Mouse (Mus musculus) adipocyte (in vitro differentiated cells): ENCODE measurements around the gene Sfn.

Source experiments
- DNase-seq: peaks from one replicate; pipeline ENCODE4 v3.0.0-alpha.2; 2016; ENCODE audit warnings: low spot score

Sfn gene

DNA sequence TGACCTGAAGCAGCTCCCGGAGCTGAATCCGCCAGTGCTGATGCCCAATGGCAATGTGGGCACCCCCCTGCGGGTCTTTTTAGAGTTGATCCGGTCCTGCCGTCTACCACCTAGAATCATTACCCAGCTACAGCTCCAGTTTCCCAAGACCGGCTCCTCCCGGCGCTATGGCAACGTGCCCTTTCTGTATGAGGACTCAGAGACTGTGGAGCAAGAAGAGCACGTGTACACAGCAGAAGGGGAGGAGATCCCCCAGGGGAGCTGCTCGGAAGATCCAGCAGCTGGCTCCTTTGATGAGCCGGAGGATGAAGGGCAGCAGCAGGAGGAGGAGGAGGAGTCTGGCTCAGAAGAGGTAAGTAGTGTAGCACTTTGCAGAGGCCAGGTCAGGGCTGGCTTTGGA, 24.0 kb downstream of the Sfn start:
- DNase-seq: no peak

DNA sequence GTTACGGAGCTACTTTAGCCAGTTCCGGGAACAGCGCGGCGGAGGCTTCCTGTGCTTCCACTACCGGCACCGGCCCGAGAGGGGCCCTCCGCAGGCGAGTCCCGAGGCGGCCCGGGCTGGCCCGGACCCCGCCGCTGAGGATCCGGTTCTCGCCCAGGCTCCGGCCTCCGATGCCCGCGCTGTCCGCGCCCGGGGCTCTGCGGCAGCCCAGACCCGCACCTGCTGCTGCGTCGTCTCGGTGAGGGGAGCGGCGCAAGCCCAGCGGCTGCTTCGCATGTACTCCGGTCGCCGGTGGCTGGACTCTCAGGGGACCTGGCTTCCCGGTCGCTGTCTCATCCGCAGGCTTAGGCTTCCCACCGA, 27.1 kb downstream of the Sfn start:
- no peak for DNase-seq

DNA sequence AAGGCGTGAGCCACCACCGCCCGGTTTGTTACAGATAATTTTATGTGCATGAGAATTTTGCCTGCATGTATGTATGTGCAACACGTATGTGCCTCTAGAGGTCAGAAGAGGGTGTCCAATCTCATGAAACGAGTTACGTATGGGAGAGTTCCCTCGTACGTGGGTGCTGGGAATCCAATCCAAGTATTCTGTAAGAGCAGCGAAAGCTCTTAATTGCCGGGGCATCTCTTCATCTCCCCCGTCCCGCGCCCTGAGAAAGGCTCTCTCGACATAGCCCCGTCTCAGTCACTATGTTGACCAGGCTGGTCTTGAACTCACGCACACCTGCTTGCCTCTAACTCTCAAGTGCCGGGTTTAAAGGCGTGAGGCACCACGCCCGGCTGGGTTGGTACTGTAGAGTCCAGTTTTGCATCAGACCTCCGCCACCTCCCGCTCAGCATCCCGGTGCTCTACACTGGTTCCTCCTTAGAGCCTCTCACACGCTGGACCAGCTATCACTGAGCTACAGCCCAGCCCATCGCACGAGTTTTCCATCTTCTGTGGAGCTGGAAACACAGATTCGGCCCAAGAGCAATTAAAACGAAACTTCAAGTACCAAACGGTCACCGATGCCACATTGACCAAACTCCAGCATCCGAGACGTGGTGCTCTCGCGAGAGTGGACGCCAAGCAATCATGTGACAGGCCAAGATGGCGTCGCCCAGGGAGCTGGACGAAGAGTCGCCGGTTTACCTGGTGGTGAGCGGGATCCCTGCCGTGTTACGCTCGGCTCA, 27.7 kb downstream of the Sfn start, which contains the start of gene Gpatch3:
Gene Gpatch3, plus strand, starts transcription at position 676 of the 773 bp plus-strand sequence.
- DNase-seq: peak; percentile 94

DNA sequence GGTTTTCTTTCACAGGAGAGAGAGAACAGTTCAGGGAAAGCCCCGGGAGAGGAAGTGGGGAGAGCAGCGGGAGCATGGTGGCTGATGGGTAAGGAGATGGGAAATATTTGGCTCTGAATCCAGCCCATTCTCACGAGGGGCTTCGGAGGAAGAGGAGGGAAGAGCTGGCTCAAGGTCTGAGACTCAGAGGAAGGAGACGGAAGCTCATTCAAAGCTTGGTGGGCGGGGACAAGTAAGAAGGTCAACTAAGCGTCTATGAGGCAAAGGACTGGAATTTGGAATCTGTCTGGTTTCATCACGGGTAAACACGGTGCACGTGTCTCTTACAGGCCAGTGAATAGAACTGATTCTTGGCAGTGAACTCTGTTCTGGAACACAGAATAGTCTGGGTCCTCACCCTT, 31.9 kb downstream of the Sfn start:
- peak; percentile 28 for DNase-seq

DNA sequence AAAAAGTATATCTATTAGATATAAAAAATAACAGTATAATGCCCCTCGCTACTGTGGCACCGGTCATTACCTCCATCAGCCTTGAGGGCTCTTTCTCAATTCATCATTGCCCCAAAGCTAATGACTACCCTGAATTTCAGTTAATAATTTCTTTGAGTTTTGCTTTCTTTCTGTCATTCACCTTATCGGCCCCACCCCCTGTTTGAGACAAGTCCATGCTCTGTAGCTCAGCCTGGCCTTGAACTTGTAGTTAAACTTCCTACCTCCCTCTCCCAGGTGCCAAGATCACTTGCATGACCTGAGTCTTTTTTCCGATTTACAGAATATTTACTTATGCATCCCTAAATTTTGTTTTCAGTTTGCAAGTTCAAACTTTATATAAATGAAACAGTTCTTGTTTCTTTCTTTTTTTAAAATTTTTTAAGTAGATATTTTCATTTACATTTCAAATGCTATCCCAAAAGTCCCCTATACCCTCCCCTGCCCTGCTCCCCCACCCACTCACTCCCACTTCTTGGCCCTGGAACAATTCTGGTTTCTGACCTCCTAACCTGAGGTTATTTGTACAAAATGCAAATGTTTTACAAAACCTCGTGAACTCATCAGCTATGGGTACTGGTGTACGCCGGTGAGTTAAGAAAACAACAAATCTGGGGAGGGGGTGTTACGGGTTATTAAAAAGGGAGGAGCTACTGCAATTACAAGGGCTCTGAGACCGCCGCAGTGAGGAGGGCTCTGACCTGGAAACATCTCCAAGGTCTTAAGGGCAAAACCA, 32.5 kb downstream of the Sfn start:
- no peak for DNase-seq

DNA sequence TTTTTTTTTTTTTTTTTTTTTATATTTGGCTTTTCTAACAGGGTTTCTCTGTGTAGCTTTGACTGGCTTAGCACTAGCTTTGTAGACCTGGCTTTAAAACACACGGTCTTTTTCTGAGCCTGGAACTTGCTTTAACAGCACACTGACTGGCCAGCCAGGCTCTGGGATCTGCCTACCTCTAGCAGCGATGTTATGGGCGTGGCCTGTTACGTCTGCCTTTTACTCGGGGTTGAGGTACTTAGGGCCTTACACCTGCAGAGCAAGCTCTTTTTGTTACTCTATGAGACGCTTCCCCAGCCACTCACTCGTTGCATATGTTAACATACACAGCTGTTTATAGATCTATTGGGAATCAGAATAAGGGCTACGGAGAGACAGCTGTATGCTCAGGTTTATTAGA, 34.7 kb downstream of the Sfn start:
- DNase-seq: no peak

DNA sequence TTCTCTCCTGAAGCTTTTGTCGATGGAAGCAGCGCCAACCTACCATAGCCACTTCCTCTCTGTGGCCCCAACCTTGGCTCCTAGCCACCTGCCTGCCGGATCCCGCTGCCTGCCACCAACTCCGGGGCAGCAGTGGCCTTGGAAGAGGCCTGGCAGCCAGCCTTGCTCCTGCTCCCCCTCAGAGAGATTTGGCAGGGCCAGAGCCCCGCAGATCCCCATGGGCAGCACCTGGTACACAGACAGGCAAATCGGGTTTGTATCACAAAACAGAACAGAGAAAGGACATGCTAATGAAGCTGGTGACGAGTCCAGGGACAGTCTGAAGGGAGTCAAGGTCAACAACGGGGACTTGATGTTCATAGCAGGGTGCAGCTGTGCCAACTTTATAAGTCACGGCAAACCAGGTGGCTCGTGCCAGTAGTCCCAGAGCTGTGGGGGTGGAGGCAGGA, 38.8 kb downstream of the Sfn start:
- no peak for DNase-seq

DNA sequence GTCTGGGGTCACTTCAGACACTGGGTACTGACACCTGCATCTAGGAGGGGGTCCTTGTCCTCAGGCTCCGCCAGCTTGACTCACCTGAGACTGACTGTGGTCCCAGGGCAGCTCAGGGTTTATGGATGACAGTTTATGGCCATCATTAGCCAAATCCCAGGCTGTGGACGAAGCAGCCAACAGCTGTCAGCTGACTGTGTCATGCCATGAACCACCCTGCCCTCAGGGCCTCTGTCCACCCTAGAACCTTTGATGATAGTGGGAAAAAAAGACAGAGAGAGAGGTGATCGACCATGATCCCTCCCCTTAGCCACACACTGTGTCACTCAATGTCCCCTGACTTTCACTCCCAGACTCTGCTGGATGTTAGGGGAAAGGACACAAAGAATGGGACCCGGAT, 40.3 kb downstream of the Sfn start:
- no peak for DNase-seq

DNA sequence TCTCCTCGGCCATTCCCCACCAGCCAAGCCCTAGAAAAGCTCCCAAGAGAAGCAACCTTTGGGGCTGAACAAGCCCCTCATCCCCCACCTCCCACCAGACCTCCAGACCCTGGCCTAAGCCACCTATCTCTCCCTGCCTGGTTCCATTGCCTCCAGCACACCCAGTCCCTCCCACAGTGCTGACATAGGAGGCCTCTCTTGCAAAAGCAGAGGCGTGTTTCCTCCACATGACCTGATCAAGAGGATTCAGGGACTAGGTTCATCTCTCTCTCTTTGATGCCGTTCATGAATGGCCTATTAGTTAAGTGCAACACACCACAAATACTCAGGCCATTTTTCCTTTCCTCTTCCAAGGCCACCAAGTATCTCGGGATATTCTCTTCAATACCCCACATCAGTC, 42.1 kb downstream of the Sfn start:
- no peak for DNase-seq

DNA sequence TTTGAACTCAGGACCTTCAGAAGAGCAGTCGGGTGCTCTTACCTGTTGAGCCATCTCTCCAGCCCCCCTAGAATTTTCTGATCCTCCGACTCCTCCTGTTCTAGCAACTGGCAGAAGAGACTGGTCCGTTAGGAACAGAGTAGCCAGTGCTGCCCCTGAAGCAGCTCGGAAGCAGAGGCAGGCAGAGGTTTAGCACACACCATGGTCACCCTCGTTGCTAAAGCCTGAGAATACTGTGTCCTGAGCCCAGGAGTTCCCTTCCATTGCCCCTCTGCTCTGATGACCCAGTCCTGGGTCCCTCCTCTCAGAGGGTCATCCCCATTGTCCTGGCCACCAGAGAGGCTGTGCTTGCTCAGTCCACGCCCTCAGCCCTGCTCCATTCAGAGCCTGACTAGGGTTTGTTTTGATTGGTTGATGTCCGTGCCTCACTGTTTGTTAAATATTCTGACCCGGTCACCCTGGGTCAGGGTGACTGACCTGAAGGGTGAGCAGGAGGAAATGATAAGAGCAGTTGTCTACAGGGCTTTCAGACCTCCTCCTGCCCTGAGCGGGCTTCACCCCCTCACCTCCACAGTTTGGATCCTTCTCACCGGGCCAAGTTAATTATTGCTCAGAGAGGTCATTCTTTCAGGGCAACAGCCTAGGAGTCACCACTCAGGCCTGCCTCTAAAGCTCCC, 44.8 kb downstream of the Sfn start:
- DNase-seq: no peak

DNA sequence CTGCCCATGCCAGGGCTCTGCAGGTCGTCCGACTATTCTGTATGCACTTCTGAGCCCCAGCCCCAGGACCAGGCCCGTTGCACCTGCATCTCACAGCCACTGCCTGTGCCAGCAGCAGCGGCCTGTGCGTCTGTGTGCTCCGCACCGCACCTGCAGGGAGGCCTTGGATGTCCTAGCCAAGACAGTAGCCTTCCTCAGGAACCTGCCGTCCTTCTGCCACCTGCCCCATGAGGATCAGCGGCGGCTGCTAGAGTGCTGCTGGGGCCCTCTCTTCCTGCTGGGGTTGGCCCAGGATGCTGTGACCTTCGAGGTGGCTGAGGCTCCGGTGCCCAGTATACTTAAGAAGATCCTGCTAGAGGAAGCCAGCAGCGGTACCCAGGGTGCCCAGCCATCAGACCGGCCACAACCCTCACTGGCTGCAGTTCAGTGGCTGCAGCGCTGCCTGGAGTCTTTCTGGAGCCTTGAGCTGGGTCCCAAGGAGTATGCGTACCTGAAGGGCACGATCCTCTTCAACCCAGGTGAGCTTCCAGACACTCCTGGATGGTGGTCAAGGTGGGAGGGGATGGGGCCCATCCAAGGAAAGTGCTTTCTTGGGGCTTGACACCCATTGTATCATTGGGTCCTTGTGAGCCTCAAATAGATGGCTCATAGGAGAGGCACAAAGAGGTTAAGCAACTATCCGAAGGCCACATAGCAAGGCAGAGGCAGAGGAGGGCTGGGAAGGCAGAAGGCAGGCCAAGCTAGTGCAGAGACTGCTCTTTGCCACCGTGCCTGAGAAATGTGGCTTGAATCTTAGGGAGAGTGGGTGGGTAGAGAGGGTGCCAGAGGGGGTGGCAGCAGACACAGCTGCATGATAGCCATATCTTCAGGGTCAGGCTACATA, 48.3 kb downstream of the Sfn start:
- DNase-seq: no peak

DNA sequence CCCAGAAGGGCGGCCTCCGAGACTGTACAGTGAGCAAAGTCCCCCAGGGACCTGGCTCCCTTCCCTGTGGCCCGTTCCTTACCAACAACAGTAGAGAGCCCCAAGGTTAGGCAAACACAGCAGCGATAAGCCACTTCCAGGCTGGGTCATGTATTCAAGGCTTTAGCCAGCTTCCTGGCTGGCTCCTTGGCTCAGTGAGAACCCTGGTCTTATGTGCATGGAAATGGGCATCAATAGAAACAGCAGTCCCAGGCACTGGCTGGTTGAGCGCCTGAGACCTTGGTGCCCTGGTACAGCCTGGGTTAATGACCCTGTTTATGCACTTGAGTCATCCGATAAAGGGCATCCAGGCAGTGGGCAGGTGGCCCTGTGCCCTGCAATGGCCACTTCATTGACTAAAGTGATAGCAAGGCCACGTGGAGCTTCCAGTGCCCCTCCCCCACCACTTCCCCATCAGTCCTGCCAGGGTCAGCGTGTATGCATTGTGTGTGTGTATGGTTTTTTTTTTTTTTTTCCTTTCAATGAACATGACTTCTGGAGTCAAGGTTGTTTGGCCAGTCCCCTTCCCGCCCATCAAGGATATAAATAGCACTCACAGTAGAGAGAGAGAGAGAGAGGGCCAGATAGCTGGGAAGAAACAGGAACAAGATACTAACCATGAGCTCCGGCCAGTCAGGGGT, 49.1 kb downstream of the Sfn start, which contains the start of gene Nr0b2:
Gene Nr0b2, plus strand, starts transcription at position 609 of the 680 bp plus-strand sequence.
- DNase-seq: no peak

DNA sequence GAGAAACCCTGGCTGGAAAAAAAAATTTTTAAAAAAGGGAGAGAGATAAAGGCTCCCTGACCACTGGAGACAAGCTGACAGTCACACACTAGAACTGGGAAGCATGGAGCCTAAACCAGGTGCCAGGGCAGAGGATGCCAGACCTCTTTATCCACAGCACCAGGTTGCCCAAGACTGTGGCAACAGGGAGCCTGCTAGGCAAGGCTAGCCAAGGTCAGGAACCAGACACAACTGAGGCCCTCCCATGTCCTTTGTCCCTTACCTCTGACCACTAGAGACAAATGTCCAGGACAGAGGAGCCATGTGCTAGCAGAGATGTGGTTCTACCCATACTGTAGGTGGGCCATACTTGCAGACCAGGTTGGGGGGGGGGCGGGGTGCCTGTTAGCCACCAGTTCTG, 49.9 kb downstream of the Sfn start:
- DNase-seq: no peak
